Mouse (Mus musculus): Measurements from ENCODE around the gene Trim71. TPM values are rescaled to one million over a fixed set of nuclear protein-coding genes. Genes with fewer than 3 reads are reported as not detected.

Trim71 gene
- polyA plus RNA-seq, 1 experiment from 2014 or later: 7.8 TPM

Other genes starting within 250 kb of the Trim71 start
- not detected in 2 replicates for gene Bcl2a1c, start 234.2 kb downstream of the Trim71 start, polyA plus RNA-seq (2016; fragmentation: Nextera tagmentation; extraction: Ambion mirVana)
- gene Crtap, start 173.7 kb downstream of the Trim71 start, polyA plus RNA-seq (2016; fragmentation: Nextera tagmentation; extraction: Ambion mirVana): 44.4 and 52.2 TPM in 2 replicates
- gene Glb1, start 163.3 kb downstream of the Trim71 start, polyA plus RNA-seq (2016; fragmentation: Nextera tagmentation; extraction: Ambion mirVana): 22.0 and 22.8 TPM in 2 replicates
- gene Tmppe, start 163.3 kb downstream of the Trim71 start, polyA plus RNA-seq (2016; fragmentation: Nextera tagmentation; extraction: Ambion mirVana): 11.8 and 14.1 TPM in 2 replicates
- gene Ccr4, start 59.5 kb downstream of the Trim71 start, polyA plus RNA-seq (2016; fragmentation: Nextera tagmentation; extraction: Ambion mirVana): 0.10 TPM in 1 of 2 replicates, not detected in the other
- 1.0 and 1.2 TPM in 2 replicates for gene C130032M10Rik, start 48.7 kb downstream of the Trim71 start, polyA plus RNA-seq (2016; fragmentation: Nextera tagmentation; extraction: Ambion mirVana)
- 73.2 and 74.3 TPM in 2 replicates for gene Cnot10, start 75.8 kb upstream of the Trim71 start, polyA plus RNA-seq (2016; fragmentation: Nextera tagmentation; extraction: Ambion mirVana)
- 84.4 and 89.6 TPM in 2 replicates for gene Dync1li1, start 124.4 kb upstream of the Trim71 start, polyA plus RNA-seq (2016; fragmentation: Nextera tagmentation; extraction: Ambion mirVana)
- gene Cmtm6, start 166.7 kb upstream of the Trim71 start, polyA plus RNA-seq (2016; fragmentation: Nextera tagmentation; extraction: Ambion mirVana): 29.5 and 32.8 TPM in 2 replicates
- gene Cmtm7, start 217.5 kb upstream of the Trim71 start, polyA plus RNA-seq (2016; fragmentation: Nextera tagmentation; extraction: Ambion mirVana): 88.0 and 93.2 TPM in 2 replicates

All from embryonic facial prominence, embryonic 10.5 days (tissue).